ENCODE assay signal across 15 mouse cellular contexts in genomic region chr9:113435921-113436320, GRCm38 (mm10).
DNase-seq lines count a peak whose midpoint lies in the region; ATAC-seq and TF ChIP-seq lines count a peak whose summit lies in the region.
"Had no signal": no experiment of that assay in that cellular context is flagged by ENCODE, and none has a peak within 500 bp of the region (broad histone marks: within the 10 kb centered on the region; RNA-seq: fewer than 3 reads in every experiment).

No protein-coding gene starts in this region.

- peak; percentile 47 to 72 for DNase-seq in cerebellum, postnatal 14 days
- no peak for DNase-seq in cerebellum, adult 11-12 months
- DNase-seq in layer of hippocampus, adult 2 months (ENCODE audit: low spot score in 2 of 2), result no peak
- DNase-seq in layer of hippocampus, postnatal 25 days (ENCODE audit: extremely low spot score in 1 of 2, low spot score in 1 of 2), result no peak
- DNase-seq in right cerebral cortex, postnatal 4 days, result peak; percentile 44
- DNase-seq in right cerebral cortex, adult 2 months (ENCODE audit: low spot score in 2 of 2), result no peak
- no peak for DNase-seq in urinary bladder, postnatal 25 days (ENCODE audit: low spot score)
- DNase-seq: adrenal gland, postnatal 25 days; cerebellum, adult 8-10 months; heart, adult 18-20 months; kidney, adult 2 months; thymus, adult 2 months had no signal

- no peak overlapping the region for H3K4me3 ChIP-seq in layer of hippocampus, adult 2 months
- H3K4me3 ChIP-seq: liver, embryonic 12.5 days; myocyte had no signal

- TF ChIP-seq CTCF in layer of hippocampus, adult 2 months (conservative IDR thresholded peaks at IDR 0.05), result peak; percentile 64

- ATAC-seq in CD4-positive, CD25-positive, alpha-beta regulatory T cell, adult 4 months, result no peak
- ATAC-seq: liver, embryonic 12.5 days had no signal

- H3K27ac ChIP-seq in layer of hippocampus, adult 2 months, result no peak overlapping the region
- H3K27ac ChIP-seq: liver, embryonic 12.5 days had no signal

Comparison
In these comparisons a context has a peak if more than half of its experiments do, and no peak if none do; other contexts are left out.
1. DNase-seq: peak in cerebellum, postnatal 14 days (2 of 2) and right cerebral cortex, postnatal 4 days (single experiment); none in cerebellum, adult 11-12 months (single experiment), layer of hippocampus, adult 2 months (0 of 2), layer of hippocampus, postnatal 25 days (0 of 2), right cerebral cortex, adult 2 months (0 of 2) and urinary bladder, postnatal 25 days (single experiment).